In genomic region chr4:108959696-108960095, GRCm38 (mm10) we compare ENCODE assay signal across 33 mouse cellular contexts. TPM values are rescaled to one million over a fixed set of nuclear protein-coding genes. Genes with fewer than 3 reads are reported as not detected.
DNase-seq lines count a peak whose midpoint lies in the region; ATAC-seq and TF ChIP-seq lines count a peak whose summit lies in the region.
"Had no signal": no experiment of that assay in that cellular context is flagged by ENCODE, and none has a peak within 500 bp of the region (broad histone marks: within the 10 kb centered on the region; RNA-seq: fewer than 3 reads in every experiment).

No protein-coding gene starts in this region.

- TF ChIP-seq CTCF in liver, embryonic 14.5 days (IDR thresholded peaks at IDR 0.05; ENCODE audit: low read depth), result no peak
- TF ChIP-seq CTCF in forebrain, postnatal 0 days (IDR thresholded peaks at IDR 0.05; ENCODE audit: low read depth), result no peak

- peaks cover 4% of the 10 kb centered on the region; the same call in 1 of the 2 replicates for H3K4me1 ChIP-seq in liver, embryonic 11.5 days (replicated peaks; ENCODE audit: control insufficient read depth, insufficient read depth, low read length)
- H3K4me1 ChIP-seq in liver, embryonic 14.5 days (replicated peaks; ENCODE audit: control insufficient read depth in 2 of 2, insufficient read depth in 2 of 2, low read length in 1 of 2), result peaks cover 25 to 33% of the 10 kb centered on the region in 2 experiments
- no peaks in the 10 kb centered on the region for H3K4me1 ChIP-seq in forebrain, postnatal 0 days (ENCODE audit: insufficient read depth)
- H3K4me1 ChIP-seq: embryonic facial prominence, embryonic 10.5 days; embryonic facial prominence, embryonic 15.5 days; forebrain, embryonic 10.5 days; forebrain, embryonic 15.5 days; hindbrain, embryonic 10.5 days; hindbrain, embryonic 15.5 days; limb, embryonic 13.5 days; midbrain, embryonic 15.5 days; neural tube, embryonic 15.5 days had no signal

- peak overlapping the region; percentile 60; the same call in 1 of the 2 replicates for H3K27ac ChIP-seq in liver, embryonic 11.5 days (ENCODE audit: low read depth, low read length)
- H3K27ac ChIP-seq in liver, embryonic 14.5 days, result peak overlapping the region; percentile 81
- H3K27ac ChIP-seq in forebrain, postnatal 0 days (ENCODE audit: low read depth, low read length), result no peak overlapping the region
- H3K27ac ChIP-seq: embryonic facial prominence, embryonic 10.5 days; embryonic facial prominence, embryonic 15.5 days; forebrain, embryonic 10.5 days; forebrain, embryonic 15.5 days; gastrocnemius, adult 2 months; hindbrain, embryonic 10.5 days; hindbrain, embryonic 15.5 days; left cerebral cortex, adult 2 months; limb, embryonic 13.5 days; midbrain, embryonic 15.5 days; neural tube, embryonic 15.5 days had no signal

- no peaks in the 10 kb centered on the region for H3K9me3 ChIP-seq in liver, embryonic 11.5 days (ENCODE audit: control insufficient read depth, low read length)
- H3K9me3 ChIP-seq in liver, embryonic 14.5 days (ENCODE audit: control insufficient read depth, low read length), result no peaks in the 10 kb centered on the region
- no peaks in the 10 kb centered on the region for H3K9me3 ChIP-seq in forebrain, postnatal 0 days (ENCODE audit: low read length)
- H3K9me3 ChIP-seq: embryonic facial prominence, embryonic 10.5 days; embryonic facial prominence, embryonic 15.5 days; forebrain, embryonic 10.5 days; forebrain, embryonic 15.5 days; hindbrain, embryonic 10.5 days; hindbrain, embryonic 15.5 days; limb, embryonic 13.5 days; midbrain, embryonic 15.5 days; neural tube, embryonic 15.5 days had no signal

- TF ChIP-seq EP300 in liver, embryonic 14.5 days (IDR thresholded peaks at IDR 0.05; ENCODE audit: low read depth), result no peak

- DNase-seq in liver, embryonic 11.5 days (ENCODE audit: low spot score), result no peak
- no peak for DNase-seq in liver
- peak in 1 of 3 experiments; percentile 26 for DNase-seq in liver, embryonic 14.5 days (ENCODE audit: low read depth in 3 of 3, low spot score in 3 of 3)
- DNase-seq in urinary bladder, adult 2 months (ENCODE audit: low spot score), result no peak
- DNase-seq in heart, adult 9 months (ENCODE audit: low spot score in 2 of 2), result no peak
- no peak for DNase-seq in forebrain, postnatal 0 days
- DNase-seq: adrenal gland, postnatal 25 days; B cell, adult 2 months; cerebellum, adult 2 months; cerebellum, postnatal 25 days; gastrocnemius, adult 2 months; gastrocnemius, postnatal 36 days; heart, adult 18-20 months; heart, postnatal 14 days; kidney, adult 8-10 months; kidney, postnatal 10 days; lung, adult 2 months; lung, postnatal 10 days; retina, postnatal 1 day; right cerebral cortex, postnatal 14 days; thymus, postnatal 14 days had no signal

- H3K4me3 ChIP-seq in liver, embryonic 11.5 days (ENCODE audit: low read depth, low read length), result no peak overlapping the region
- no peak overlapping the region for H3K4me3 ChIP-seq in liver, embryonic 14.5 days (ENCODE audit: insufficient read depth in 1 of 2, low read depth in 2 of 2, low read length in 2 of 2)
- no peak overlapping the region for H3K4me3 ChIP-seq in forebrain, postnatal 0 days (ENCODE audit: low read depth, low read length)
- H3K4me3 ChIP-seq: embryonic facial prominence, embryonic 10.5 days; embryonic facial prominence, embryonic 15.5 days; forebrain, embryonic 10.5 days; forebrain, embryonic 15.5 days; gastrocnemius, adult 2 months; hindbrain, embryonic 10.5 days; hindbrain, embryonic 15.5 days; left cerebral cortex, adult 2 months; limb, embryonic 13.5 days; midbrain, embryonic 15.5 days; neural tube, embryonic 15.5 days had no signal

- 74% methylated on average over 3 of the region's 3 CpGs for WGBS in liver, embryonic 11.5 days
- WGBS in liver, embryonic 14.5 days (ENCODE audit: insufficient replicate concordance), result 75% methylated on average over 3 of the region's 3 CpGs
- WGBS in forebrain, postnatal 0 days, result 89% methylated on average over 3 of the region's 3 CpGs

- no peaks in the 10 kb centered on the region for H3K27me3 ChIP-seq in liver, embryonic 11.5 days (replicated peaks; ENCODE audit: control insufficient read depth, insufficient read depth, low read length)
- H3K27me3 ChIP-seq in liver, embryonic 14.5 days (ENCODE audit: control insufficient read depth, insufficient read depth, low read length), result no peaks in the 10 kb centered on the region
- H3K27me3 ChIP-seq in forebrain, postnatal 0 days (ENCODE audit: insufficient read depth, low read length), result no peaks in the 10 kb centered on the region
- H3K27me3 ChIP-seq: embryonic facial prominence, embryonic 15.5 days; forebrain, embryonic 15.5 days; hindbrain, embryonic 15.5 days; limb, embryonic 13.5 days; midbrain, embryonic 15.5 days; neural tube, embryonic 15.5 days had no signal

- H3K4me2 ChIP-seq in liver, embryonic 11.5 days, result no peak overlapping the region
- H3K4me2 ChIP-seq in liver, embryonic 14.5 days (ENCODE audit: low read depth), result peak overlapping the region; percentile 68
- no peak overlapping the region for H3K4me2 ChIP-seq in forebrain, postnatal 0 days (ENCODE audit: low read depth)
- H3K4me2 ChIP-seq: embryonic facial prominence, embryonic 15.5 days; forebrain, embryonic 15.5 days; hindbrain, embryonic 15.5 days; limb, embryonic 13.5 days; midbrain, embryonic 15.5 days; neural tube, embryonic 15.5 days had no signal

- no peaks in the 10 kb centered on the region for H3K36me3 ChIP-seq in liver, embryonic 11.5 days (ENCODE audit: control insufficient read depth, insufficient read depth, low read length)
- no peaks in the 10 kb centered on the region for H3K36me3 ChIP-seq in liver, embryonic 14.5 days (replicated peaks; ENCODE audit: control insufficient read depth, insufficient read depth, low read depth)
- no peaks in the 10 kb centered on the region for H3K36me3 ChIP-seq in forebrain, postnatal 0 days (ENCODE audit: insufficient read depth)
- H3K36me3 ChIP-seq: embryonic facial prominence, embryonic 10.5 days; embryonic facial prominence, embryonic 15.5 days; forebrain, embryonic 10.5 days; forebrain, embryonic 15.5 days; hindbrain, embryonic 10.5 days; hindbrain, embryonic 15.5 days; limb, embryonic 13.5 days; midbrain, embryonic 15.5 days; neural tube, embryonic 15.5 days had no signal

- no peak overlapping the region for H3K9ac ChIP-seq in liver, embryonic 11.5 days (ENCODE audit: low read depth, low read length)
- H3K9ac ChIP-seq in liver, embryonic 14.5 days (replicated peaks), result no peak overlapping the region
- no peak overlapping the region for H3K9ac ChIP-seq in forebrain, postnatal 0 days
- H3K9ac ChIP-seq: embryonic facial prominence, embryonic 15.5 days; forebrain, embryonic 15.5 days; hindbrain, embryonic 15.5 days; limb, embryonic 13.5 days; midbrain, embryonic 15.5 days; neural tube, embryonic 15.5 days had no signal

- ATAC-seq in liver, embryonic 11.5 days (replicated peaks; ENCODE audit: low FRiP score), result no peak; the same call in 1 of the 2 replicates
- peak; percentile 49 for ATAC-seq in erythroblast, adult 5-6 weeks (replicated peaks; ENCODE audit: low FRiP score, poor library complexity, severe bottlenecking)
- ATAC-seq in liver, embryonic 14.5 days (ENCODE audit: insufficient read depth), result no peak
- no peak for ATAC-seq in forebrain, postnatal 0 days
- ATAC-seq: forebrain, embryonic 15.5 days; inflammation-experienced regulatory T-cells, adult 6 months; midbrain, embryonic 15.5 days had no signal

RNA-seq across cellular contexts. Expression of gene Nrd1, which starts 40.8 kb away (rescaled TPM):
- polyA plus RNA-seq in liver, embryonic 11.5 days (2014; fragmentation: Nextera tagmentation; extraction: Ambion mirVana), result 41.3 and 45.0 TPM in 2 replicates
- total RNA-seq in erythroblast, adult 5-6 weeks (2015; ENCODE audit: low replicate concordance), result 178 and 182 TPM in 2 replicates
- 191 and 203 TPM in 2 replicates for total RNA-seq in erythroblast, adult 5-6 weeks (2017; ENCODE audit: low replicate concordance)
- 31.8 and 40.4 TPM in 2 replicates for polyA plus RNA-seq in liver, embryonic 14.5 days (2012; rRNA removed)
- 23.0 and 23.6 TPM in 2 replicates for polyA plus RNA-seq in liver, embryonic 14.5 days (2014; fragmentation: Nextera tagmentation; extraction: Ambion mirVana)
- polyA plus RNA-seq in urinary bladder, adult 2 months (2012; rRNA removed), result 101 and 111 TPM in 2 replicates
- 50.5 and 61.2 TPM in 2 replicates for total RNA-seq in forebrain, postnatal 0 days (2014; rRNA removed)
- 35.2 and 50.7 TPM in 2 replicates for polyA plus RNA-seq in forebrain, postnatal 0 days (2015; fragmentation: Nextera tagmentation; extraction: Ambion mirVana)
